Mouse (Mus musculus): ENCODE data around the gene Enoph1.

The Enoph1 gene

DNA sequence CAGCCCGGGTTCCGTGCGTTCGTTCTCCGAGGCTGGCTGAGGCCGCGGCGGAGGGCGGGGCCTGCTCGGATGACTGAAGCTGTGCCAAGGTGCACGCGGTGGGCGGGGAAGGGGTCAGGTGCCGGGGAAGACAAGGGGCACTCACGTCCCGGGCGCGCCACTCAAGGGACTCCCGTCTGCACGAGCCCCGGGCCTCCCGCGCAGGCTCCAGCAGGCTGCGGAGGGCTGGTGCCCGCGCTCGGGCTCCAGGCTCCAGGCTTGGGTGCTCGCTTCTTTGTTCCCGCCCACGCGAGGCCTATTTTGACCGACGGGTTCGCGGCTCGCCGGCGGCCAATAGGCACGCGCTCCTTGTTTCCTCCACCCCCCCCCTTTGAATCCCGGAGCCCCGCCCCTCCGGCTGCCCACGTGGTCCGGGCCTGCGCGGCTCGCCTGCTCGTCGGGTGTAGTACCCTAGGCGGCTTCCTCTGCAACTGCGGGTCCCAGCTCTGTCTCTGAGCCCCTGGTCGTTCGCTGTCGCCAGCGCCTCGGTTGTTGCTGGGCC lies at the start of gene Enoph1, which contains the start of gene Hnrnpdl:
TSS of gene Enoph1 (plus strand) at position 384 of the 541 bp plus-strand sequence.
TSS of gene Hnrnpdl (minus strand) at position 63 of the 541 bp plus-strand sequence.
- peak; percentile 98 for DNase-seq (ENCODE audit: low read depth, low spot score)

- DNase-seq (ENCODE audit: low read depth, low spot score), result no peak
These were observed 45.6 kb upstream of the Enoph1 start for GRCm38 (mm10) chr5:99994166-99994565.

DNA sequence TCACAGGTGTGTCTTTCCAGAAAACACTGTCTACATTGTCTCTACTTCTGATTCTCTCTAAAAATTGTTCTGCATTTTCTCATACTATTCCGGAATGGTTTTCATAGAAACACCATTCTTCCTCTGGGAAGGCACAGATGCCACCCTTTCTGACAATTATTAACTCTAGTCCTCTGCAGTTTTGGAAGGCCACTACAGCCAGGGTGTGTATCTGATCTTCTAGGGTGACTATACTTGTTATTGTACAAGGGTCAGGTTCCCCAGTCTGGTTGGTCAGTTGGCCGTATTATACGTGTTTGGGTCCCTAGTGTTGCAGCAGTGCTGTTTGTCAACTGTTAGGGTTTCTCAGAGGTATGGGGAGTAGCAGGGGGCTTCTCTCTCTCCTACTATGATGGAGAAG lies 45.1 kb upstream of the Enoph1 start:
- no peak for DNase-seq (ENCODE audit: low read depth, low spot score)

- no peak for DNase-seq (ENCODE audit: low read depth, low spot score)
These were observed 39.7 kb upstream of the Enoph1 start for GRCm38 (mm10) chr5:100000048-100000447.

- no peak for DNase-seq (ENCODE audit: low read depth, low spot score)
These were observed 39.3 kb upstream of the Enoph1 start for GRCm38 (mm10) chr5:100000500-100000899.

- no peak for DNase-seq (ENCODE audit: low read depth, low spot score)
These were observed 35.9 kb upstream of the Enoph1 start for GRCm38 (mm10) chr5:100003895-100004294.

GRCm38 (mm10) chr5:100005431-100005830 lies 34.4 kb upstream of the Enoph1 start:
- DNase-seq (ENCODE audit: low read depth, low spot score), result no peak

DNA sequence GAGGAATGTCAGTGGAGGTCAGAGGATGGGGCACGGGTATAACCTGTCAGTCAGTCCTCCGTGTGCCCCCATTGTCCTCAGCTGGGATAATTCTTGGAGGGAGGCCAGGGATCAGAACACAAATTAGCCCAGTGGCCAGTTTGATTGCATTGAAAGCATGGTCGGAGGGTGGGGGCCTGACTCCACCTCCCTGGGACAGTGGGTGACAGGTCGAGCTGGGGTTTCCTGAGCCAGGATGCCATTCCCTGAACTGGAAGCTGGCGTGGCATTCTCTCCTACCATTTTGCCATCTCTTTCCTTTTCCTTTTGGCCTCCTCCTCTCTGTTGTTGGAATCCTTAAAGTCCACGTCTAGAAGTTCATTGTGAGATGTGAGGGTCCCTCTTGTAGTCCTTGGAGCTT lies 33.9 kb upstream of the Enoph1 start:
- DNase-seq (ENCODE audit: low read depth, low spot score), result no peak

DNA sequence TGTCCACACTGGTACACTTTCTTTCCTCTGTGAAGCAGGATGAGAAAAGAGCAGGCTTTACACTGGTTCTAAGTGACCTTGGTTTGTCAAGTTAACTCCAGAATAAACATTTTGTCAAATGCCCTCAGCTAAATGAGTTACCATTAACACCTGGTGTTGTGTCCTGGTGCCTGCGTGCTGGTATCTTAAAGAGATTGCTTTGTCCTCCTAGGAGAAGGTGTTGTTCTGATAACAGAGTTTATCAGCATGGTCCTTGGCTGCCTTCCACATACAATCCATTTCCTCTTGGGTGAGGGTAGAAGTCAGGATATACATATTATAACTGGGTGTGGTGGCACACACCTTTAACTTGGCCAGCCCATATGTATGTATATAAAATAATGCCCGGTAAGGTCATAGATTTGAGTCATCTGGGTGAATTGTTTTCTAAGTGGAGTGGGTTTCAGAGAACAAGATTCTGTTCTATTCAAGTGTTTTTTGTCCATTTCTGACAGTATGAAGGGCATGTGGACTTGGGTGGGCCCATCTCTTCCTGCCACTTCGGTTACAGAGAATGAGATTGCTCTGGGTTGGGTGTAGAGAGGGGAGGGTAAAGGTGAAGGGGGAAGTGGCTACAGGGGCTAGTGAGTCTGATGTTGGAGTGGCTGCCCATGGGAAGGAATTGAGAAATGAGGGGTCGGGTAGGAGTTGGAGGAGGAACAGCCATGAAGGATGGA lies 33.3 kb upstream of the Enoph1 start:
- DNase-seq (ENCODE audit: low read depth, low spot score), result no peak

DNA sequence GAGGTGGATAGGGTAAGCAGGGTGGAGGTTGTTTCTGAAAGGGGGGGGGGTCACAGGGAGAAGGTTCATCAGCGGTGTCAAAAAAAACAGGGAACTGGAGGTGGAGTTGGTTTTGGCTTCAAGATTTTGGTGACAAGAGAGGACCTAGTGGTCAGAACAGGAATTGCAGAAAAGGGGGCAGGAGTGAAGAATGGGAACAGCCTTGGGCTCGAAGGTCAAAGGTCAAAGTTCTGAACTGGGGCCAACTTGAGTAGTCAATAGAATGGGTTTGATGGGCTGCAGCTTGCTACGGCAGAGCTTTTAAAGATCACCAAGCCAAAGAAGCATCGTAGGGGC lies 32.8 kb upstream of the Enoph1 start:
- no peak for DNase-seq (ENCODE audit: low read depth, low spot score)

DNA sequence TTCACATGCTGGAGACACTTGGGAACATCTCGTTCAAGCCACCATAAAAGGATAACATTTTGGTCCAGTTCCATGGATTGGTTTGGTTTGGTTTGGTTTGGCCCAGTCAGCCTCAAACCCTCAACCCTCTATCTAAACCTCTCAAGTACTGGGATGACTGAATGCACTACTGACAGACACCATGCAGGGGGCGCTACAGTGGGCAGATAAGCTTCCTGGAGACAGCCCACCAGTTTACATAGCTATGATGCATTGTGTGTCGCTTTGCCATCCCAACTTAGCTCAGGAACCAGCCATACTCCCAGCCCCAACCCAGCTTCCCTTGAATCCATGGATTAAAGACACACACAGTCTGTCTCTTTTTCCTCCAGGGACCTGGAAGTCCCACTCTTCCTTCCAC lies 31.3 kb upstream of the Enoph1 start:
- DNase-seq (ENCODE audit: low read depth, low spot score), result no peak

- DNase-seq (ENCODE audit: low read depth, low spot score), result no peak
These were observed 27.2 kb upstream of the Enoph1 start for GRCm38 (mm10) chr5:100012599-100012998.

GRCm38 (mm10) chr5:100020089-100020488 lies 19.7 kb upstream of the Enoph1 start:
- DNase-seq (ENCODE audit: low read depth, low spot score), result no peak

GRCm38 (mm10) chr5:100024403-100024802 lies 15.4 kb upstream of the Enoph1 start:
- peak; percentile 42 for DNase-seq (ENCODE audit: low read depth, low spot score)

GRCm38 (mm10) chr5:100024868-100025267 lies 14.9 kb upstream of the Enoph1 start:
- DNase-seq (ENCODE audit: low read depth, low spot score), result no peak

- DNase-seq (ENCODE audit: low read depth, low spot score), result peak; percentile 69
These were observed 9.7 kb upstream of the Enoph1 start for GRCm38 (mm10) chr5:100030069-100030468.

GRCm38 (mm10) chr5:100032107-100032506 lies 7.7 kb upstream of the Enoph1 start:
- DNase-seq (ENCODE audit: low read depth, low spot score), result no peak

GRCm38 (mm10) chr5:100032646-100033045 lies 7.1 kb upstream of the Enoph1 start:
- no peak for DNase-seq (ENCODE audit: low read depth, low spot score)

DNA sequence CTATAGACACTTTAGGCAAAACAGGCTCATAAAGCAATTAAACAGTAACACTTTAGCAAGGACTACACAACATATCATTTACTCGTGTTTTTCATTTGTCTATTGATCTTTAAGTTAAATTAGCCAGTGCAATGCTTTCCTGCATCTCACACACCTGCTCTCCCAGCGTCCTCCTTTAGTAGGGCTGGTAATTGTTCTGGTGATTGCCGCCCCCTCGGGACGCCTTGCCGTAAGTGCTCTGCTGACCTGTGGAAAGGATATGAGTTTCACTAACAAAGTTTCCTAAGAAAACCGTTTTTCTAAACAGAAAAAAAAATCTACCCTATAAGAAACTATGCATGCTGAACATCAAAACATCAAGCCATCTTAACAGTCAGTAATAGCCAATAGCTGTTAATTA lies 3.8 kb upstream of the Enoph1 start:
- DNase-seq (ENCODE audit: low read depth, low spot score), result peak; percentile 22

DNA sequence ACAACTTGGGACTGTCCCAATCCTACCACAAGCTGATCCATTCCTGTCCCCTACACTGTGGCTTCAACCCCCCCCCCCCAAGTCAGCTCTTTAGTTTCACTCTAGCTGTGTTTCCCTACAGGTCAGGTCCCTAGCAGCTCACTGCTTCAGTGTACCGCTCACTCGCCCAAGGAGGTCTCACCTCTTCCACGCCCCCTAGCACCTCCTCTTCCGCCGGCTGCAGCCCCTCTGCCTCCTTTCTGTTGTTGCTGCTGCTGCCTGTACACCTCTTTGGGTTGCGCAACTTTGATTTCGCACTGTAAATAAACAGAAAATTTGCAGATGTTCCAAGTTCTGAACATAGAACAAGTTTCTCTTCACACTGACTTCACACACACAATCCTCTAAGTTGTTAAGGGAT lies 3.1 kb upstream of the Enoph1 start:
- DNase-seq (ENCODE audit: low read depth, low spot score), result peak; percentile 3

- DNase-seq (ENCODE audit: low read depth, low spot score), result peak; percentile 90
These were observed 1.6 kb upstream of the Enoph1 start for GRCm38 (mm10) chr5:100037965-100038713.

DNA sequence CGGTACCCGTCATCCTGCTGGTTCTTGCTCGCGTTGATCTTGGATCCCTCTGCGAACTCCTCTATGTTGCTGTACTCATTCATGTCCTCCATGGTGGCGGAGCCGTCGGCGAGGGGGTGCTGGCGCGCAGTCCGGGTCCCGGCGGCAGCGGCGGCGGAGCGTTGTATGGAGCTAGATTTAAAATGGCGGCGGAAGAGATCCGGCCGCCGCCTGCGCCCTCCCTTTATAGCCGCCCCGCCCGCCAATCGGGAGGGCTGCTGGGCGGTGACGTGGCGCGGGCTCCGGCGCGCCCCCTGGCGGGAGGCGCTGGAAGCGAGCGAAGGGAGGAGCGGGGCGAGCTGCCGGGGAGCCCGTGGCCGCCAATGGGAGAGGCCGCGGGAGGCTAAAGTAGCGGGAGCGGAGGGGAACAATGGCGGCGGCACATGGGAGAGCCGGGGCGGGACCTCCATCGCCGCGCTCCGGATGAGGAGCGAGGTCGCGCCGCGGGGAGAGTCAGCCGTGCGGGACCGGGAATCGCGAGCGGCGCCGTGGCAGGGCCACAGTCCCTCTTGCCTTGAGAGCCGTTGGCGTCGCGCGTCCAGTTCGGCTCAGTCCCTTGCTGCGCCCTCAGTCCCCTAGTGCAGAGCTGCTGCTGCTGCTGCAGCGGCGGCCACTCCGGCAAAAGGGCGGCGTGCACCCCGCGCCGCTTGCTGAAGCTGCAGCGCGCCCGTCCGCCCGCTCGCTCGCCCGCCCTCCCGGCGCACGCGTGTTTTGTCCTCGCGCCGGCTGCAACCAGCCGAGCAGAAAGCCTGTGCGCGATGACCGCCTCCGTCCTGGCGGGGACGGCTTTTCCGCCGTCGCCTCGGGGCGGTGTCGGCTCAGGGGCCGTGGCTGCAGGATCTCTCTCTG lies 827 bp upstream of the Enoph1 start:
- peak; percentile 95 for DNase-seq (ENCODE audit: low read depth, low spot score)

All from brain, adult 2 months (tissue).